Mouse (Mus musculus): ENCODE data around the gene Pla2g10.
"Not testable (repeated sequence)": the region's sequence is repeated elsewhere in the genome, so short reads cannot be mapped to it uniquely, and the experiment has no call there.

Pla2g10 gene

DNA sequence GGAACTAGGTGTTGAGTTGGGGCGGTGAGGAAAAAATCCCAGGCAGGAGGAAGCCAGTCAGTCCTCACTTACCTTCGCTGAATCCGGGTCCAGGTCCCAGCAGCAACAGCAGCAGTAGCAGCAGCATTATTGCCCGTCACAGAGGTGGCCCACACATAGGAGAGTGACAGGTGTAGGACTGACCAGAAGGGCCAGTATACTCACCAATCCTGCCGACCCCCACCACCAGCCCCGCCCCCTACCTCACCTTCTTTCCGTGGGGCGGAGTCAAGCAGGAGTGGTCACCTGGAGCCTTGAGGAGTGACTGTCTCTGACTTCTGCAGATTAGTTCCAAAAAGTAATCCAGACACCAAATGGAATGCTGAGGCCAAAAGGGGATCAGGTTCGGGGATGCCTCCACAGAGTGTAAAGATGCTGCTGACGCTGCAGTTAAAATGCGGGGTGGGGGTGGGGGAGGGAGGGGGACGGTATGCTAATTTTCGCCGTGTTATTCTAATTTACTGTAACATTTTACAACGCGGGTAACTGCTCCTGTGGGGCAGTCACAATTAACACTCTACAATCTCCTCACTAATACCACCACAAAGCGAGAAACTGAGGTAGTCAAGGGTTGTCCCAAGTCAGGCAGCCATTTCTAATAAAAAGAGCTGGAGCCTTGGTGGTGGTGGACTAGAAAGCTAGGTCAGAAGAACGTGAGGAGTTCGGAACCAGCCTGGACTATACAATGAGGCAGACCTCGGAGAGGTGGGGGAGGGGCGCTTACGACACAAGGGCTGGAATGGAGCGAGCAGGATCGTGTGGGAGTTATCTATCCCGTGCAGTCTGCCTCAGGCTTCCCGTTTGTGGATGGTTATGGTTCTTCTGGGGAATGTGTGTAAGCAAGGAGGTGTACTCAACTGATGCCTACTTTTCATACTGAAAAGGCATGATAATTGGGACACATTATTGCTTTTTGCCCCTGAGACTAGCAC, at the start of gene Pla2g10:
Pla2g10 (minus strand) TSS at position 699 of the 971 bp plus-strand sequence.
- DNase-seq (ENCODE audit: extremely low read depth, insufficient read length, low spot score) = no peak

DNA sequence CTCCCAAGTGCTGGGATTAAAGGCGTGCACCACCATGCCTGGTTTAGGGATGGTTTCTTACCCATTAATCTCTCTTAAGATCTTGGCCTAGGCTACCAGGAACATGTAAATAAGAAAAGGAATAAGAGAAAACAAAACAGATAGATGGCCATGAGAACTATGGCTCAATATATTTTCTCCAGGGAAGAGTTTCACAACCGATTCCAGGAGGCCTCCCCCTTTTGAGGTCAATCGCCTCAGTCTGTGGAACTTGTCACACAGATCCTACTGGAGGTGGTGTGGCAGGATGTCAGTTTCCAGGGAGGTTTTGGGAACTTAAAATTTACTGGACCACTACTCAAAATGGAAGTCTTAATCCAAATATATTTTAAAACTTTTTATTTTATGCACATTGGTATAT, 43.9 kb upstream of the Pla2g10 start:
- DNase-seq (ENCODE audit: extremely low read depth, insufficient read length, low spot score) = not testable (repeated sequence)

DNA sequence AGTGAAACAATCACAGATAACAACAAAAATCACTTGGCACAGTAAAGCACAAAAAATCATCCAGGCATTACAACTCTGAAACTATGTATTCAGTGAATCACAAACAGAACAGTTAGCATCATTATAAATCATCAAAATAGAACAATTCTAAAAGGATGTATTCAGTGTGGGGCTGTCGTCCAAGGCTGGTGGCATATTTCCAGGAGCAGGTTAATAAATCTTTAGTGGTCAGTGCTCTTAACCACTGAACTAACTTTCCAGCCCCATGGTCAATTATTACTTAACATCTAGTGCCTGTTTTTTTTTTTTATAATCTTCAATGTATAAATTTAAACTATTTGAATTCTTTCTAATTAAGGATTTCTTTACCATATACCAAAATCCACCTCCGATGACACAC, 43.2 kb upstream of the Pla2g10 start:
- not testable (repeated sequence) for DNase-seq (ENCODE audit: extremely low read depth, insufficient read length, low spot score)

DNA sequence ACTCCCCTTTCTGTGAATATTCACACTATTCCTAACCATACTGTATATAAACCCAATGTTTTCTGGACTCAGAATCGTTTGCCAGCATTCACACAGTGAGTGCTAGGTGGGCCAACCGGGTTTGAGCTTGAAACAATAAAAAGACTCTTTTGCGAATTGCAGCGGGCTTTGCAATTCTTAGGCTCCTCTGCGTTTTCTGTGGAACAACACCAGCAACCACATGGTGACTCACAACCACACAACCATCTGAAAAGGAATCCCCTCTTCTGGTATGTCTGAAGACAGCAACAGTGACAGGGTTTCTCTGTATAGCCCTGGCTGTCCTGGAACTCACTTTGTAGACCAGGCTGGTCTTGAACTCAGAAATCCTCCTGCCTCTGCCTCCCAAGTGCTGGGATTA, 41.3 kb upstream of the Pla2g10 start:
- DNase-seq (ENCODE audit: extremely low read depth, insufficient read length, low spot score) = peak; percentile 72

DNA sequence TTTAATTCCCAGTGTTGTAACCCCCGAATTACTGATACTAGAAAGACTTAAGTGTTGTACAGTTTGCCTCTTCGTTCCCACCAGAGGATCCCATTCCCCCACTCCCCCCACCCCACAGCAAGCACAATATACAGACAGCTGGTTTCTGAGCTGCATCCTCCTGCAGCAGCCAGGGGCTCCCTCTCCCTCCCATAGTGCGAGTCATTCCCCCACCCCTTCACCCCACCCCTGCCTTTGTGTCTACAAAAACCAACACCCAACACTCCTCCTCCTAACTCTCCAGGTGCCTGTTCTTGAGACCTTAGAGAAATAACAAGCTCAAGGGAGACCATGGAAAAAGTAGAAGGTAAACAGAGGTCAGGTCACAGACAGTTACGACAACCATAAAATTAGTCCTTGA, 40.8 kb upstream of the Pla2g10 start:
- not testable (repeated sequence) for DNase-seq (ENCODE audit: extremely low read depth, insufficient read length, low spot score)

DNA sequence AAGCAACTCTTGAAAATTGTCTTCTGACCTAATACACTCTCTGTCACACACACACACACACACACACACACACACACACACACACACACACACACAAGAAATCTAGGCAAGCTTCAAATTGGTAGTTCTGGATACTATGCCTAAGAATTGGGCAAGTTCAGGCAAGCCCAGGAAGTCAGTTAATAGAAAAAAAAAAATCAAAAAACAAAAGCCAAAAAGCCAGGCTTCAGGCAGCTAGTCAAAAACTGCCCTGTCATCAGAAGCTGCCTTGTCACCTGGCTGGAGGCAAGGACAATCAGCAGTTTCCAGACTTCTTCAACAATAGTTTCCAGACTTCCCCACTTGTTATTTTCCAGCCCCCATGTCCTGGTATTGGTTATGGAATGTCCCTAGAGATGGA, 35.6 kb upstream of the Pla2g10 start:
- peak; percentile 36 for DNase-seq (ENCODE audit: extremely low read depth, insufficient read length, low spot score)

DNA sequence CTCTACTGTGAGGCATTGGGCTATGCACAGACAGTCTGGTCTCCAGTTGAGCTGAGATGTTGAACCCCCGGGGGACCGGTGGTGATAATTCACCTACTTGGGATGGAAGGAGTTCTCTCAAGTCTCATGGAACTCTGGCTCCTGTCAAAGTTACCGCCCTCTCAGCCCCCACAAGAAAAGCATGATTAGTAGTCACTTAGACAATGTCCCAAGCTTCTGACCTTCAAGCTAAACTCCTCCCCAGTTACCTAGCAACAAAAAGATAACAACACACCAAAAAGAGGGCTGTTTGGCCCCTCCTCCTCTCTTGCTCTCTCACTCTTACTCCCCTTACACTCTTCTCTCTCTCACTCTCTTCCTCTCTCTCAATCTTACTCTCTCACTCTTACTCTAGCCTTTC, 33.7 kb upstream of the Pla2g10 start:
- DNase-seq (ENCODE audit: extremely low read depth, insufficient read length, low spot score) = no peak

DNA sequence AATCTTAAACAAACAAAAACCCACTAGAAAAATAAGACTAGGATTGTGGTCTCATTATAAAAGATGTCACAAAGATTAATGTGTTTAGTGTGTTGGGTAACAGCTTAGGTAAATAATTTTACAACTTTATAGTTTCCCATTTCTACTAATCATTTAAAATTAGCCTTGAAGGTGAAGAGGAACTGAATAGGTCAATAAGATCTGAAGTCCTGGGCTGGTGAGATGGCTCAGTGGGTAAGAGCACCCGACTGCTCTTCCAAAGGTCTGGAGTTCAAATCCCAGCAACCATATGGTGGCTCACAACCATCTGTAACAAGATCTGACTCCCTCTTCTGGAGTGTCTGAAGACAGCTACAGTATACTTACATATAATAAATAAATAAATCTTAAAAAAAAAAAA, 32.0 kb upstream of the Pla2g10 start:
- DNase-seq (ENCODE audit: extremely low read depth, insufficient read length, low spot score) = not testable (repeated sequence)

DNA sequence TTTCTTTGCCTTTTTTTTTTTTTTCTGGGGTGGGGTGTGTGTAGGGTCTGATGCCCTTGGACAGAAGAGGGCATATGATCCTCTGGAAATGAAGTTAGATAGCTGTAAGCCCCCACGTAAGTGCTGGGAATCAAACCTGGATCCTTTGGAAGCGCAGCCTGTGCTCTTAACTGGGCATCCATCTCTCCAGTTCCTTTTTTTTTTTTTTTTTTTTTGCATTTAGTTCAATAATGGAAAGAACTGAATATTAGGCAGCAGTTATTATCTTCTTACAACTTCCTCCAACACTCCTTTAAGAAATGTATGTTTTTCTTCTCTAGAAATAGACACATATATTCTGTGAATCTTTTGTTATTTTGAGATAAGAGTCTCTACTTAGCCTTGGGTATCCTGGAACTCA, 27.0 kb upstream of the Pla2g10 start:
- no peak for DNase-seq (ENCODE audit: extremely low read depth, insufficient read length, low spot score)

DNA sequence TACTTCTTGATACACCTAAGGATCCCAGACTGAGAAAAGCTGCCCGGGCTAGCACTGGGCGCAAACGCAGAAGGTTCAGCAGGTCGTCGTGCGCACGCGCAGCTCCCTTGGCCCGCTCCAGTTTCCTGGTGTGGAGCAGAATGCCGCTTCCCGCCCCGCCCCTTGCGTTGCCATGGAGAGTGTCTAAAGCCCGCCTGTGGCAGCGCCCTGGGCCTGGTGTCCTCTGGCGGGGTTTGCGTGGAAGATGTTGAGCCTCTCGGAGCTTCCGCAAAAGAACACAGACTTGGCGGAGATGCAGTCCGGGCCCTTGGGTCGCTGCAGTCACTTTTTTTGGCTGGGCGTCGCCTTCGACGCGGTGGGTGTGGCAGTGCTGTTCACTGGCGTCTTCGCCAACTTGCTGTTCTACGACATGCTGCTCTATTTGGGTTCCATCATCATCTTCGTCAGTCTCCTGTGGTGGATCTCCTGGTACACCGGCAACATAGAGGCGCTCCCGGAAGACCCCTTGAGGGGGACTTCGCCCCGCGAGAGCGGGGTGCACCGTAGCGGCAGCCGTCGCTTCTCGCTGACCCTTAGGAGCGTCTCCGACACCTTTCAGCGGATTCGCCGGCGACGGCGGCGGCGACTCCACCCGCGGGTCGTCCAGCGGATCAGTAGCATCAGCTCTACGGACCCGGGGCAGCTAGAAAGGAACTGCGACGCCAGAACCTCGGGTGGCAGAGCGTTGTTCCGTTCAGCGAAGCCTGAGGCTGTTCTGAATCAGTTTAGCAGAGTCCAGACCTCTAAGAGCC, 23.8 kb upstream of the Pla2g10 start:
- peak; percentile 21 for DNase-seq (ENCODE audit: extremely low read depth, insufficient read length, low spot score)

DNA sequence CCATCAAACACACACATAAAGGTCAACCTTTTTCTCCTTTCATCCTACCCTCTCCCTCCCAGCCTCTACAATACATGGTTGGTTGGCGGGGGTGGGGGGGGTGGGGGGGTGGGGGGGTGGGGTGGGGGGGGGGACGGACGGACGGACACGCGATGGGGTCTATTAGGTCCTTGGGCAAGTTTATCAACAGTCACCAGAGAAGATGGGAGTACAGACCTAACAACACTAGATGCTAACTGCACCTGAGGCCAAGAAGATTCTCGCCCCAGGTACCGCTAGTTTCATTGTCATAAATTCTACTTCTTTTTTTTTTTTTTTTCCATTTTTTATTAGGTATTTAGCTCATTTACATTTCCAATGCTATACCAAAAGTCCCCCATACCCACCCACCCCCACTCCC, 23.2 kb upstream of the Pla2g10 start:
- DNase-seq (ENCODE audit: extremely low read depth, insufficient read length, low spot score) = no peak

DNA sequence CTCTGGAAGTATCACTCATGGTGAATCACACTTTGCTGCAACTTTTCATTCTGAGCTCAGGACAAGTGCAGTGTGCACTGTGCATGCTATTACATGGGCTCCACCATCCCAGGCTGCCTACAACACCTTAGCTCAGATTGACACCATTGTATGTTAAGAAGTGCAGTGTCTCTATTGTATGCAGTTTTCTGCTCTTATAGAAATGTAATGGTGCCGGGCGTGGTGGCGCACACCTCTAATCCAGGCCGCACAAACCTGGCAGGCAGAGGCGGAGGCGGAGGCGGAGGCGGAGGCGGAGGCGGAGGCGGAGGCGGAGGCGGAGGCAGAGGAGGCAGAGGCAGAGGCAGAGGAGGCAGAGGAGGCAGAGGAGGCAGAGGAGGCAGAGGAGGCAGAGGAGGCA, 19.8 kb upstream of the Pla2g10 start:
- no peak for DNase-seq (ENCODE audit: extremely low read depth, insufficient read length, low spot score)

DNA sequence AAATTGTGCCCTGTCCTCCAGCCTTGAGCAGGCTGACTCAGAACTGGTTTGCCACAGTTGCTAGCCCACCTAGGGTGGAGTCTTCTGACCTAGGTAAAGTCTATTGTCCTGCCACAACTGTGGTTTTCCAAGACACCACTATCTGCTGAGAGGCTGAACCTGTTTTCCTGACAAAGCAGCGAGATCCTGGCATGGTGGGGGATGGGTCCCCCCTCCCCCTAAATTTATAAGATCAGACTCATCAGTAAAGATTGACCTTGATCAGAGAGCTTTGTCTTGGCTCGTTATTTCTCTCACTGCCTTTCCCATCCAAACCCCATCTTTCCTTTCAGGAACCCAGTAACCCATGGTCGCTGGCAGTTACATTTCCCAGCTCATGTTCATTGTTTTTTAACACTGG, 19.2 kb upstream of the Pla2g10 start:
- no peak for DNase-seq (ENCODE audit: extremely low read depth, insufficient read length, low spot score)

DNA sequence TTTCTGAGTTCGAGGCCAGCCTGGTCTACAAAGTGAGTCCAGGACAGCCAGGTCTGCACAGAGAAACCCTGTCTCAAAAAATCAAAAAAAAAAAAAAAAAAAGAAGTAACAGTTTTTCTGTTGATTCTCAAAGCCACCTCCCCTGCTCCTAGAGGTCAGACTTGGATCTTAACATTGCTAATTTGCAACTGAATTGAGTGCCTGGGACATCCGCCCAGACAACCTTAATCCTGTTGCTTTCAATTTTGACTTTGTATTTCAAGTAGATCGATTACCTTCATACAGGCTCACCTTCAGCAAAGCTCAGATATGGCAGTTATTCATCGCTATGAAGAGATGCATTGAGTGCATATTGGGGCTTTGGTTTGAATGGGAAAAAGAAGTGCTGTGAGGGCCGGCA, 18.5 kb upstream of the Pla2g10 start:
- DNase-seq (ENCODE audit: extremely low read depth, insufficient read length, low spot score) = no peak

DNA sequence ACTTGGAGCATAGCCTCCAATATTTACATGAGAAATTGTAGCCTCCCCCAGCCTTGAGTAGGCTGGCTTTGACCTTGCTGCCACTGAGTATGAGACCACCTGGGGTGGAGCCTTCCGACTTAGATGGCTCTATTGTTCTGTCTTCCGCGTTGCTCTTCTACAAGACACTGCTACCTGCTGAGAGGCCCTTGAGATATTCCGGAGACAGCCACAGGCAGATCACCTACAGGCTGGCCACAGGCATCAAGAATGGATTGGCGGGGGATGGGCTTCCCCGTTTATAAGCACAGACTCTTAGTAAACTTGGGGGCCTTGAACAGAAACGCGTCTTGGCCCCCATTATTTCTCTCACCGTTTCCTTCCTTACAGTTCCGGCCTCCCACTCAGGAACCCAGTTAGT, 18.0 kb upstream of the Pla2g10 start:
- DNase-seq (ENCODE audit: extremely low read depth, insufficient read length, low spot score) = not testable (repeated sequence)

DNA sequence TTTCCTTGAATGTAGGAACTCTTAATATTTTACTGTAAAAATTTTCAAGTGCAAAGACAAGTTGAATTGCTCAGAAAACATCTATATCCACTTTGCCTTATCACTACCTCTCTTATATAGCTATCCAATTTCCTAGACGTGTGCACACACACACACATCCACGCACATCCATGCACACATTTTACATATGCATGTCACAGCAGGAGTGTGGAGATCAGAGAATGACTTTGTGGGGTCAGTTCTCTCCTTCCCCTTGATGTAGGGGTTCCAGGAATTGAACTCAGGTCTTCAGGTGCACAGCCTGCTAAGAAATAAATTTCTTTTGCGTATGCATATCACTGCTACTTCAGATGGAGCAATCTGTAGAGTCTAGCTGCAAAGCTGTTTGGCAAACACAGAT, 17.3 kb upstream of the Pla2g10 start:
- DNase-seq (ENCODE audit: extremely low read depth, insufficient read length, low spot score) = no peak

DNA sequence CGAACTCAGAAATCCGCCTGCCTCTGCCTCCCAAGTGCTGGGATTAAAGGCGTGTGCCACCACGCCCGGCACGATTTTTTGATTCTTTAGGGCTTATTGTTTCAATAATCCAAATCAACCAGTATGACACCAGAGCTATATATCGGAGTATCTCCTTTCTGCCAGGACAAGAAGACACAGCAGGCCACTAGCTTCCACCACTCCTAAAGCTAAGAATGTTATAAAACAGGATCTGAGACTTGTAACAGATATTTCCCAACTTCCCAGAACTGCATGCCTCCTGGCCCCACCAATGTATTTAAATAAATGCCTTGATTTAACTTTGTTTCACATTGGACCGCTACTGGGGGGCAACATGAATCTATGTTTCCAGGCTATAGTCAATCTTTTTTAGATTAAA, 16.9 kb upstream of the Pla2g10 start:
- DNase-seq (ENCODE audit: extremely low read depth, insufficient read length, low spot score) = no peak

DNA sequence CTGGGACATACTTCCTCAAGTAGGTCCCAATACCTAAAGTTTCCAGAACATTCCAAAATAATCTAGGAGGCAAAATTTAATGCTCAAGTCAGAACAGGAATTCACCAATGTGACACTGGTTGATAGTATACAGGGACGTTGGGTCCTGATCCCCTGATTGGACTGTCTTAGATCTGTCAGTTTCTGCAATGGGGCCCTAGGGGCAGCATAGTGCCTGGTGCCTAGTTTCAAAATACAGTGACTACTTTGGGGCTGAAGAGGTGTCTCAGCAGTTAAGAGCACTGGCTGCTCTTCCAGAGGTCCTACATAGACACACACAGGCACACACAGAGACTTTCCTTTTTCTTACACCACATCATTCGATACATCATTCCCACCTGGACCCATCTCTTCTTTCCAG, 10.1 kb upstream of the Pla2g10 start:
- DNase-seq (ENCODE audit: extremely low read depth, insufficient read length, low spot score) = no peak

DNA sequence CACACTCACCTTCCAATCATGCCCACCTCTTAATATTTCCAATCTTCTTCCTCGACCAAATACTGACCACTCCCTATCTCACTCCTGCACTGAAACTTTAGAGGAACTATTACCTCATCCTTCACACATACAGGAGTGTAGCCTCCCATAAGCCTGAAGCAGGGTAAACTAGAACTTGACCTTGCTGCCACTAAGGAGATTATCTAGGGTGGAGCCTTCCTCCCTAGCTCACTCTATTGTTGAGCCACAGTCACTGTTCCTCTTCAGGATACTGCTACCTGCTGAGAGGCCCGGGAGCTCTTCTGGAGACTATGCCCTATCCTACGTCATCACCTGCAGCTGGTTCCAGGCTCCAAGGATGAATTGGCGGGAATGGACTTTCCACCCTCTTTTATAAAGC, 8.3 kb upstream of the Pla2g10 start:
- DNase-seq (ENCODE audit: extremely low read depth, insufficient read length, low spot score) = not testable (repeated sequence)

DNA sequence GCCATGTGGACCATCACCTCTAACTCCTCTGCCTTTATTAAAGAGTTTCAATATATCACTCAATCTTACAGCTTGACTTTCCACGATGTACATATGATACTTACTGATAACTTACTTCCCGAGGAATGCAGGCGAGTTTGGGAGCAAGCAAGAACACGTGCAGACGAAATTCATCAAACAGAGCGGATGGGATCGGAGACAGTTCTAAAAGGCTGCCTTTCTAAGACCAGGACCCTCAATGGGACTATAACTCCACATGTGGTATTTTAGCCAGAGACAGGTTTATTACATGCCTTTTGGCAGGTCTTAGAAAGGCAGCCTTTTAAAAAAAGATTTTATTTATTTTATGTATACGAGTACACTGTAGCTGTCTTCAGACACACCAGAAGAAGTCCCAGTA, 5.2 kb upstream of the Pla2g10 start:
- no peak for DNase-seq (ENCODE audit: extremely low read depth, insufficient read length, low spot score)

DNA sequence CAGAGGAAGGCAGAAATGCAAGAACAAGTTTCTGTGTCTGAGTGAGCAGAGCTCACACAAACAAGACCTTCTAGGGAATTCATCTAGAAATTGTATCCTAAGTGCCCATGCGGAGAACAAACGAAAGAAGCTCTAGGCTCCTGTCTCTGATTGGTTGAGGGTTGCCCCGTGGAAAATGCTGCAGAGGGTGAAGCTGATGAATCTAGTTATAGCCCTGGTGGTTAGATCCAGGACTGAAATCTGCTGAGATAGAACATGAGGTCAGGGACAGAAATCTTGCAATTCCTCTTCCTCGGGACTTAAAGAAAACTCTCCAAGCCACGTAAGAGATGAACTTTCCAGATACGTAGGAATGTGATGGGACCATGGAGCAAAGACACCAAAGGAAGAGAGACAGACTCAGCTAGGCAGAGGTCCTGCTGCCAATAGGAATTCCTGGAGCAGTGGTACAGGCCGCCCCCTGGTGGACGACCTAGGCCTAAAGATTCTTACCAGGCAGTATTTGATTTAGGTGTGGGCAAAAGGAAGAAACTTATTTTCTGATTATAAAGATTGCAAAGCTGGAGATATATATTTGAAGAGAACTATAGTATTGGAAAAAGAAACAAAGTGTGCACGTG, 2.8 kb upstream of the Pla2g10 start:
- DNase-seq (ENCODE audit: extremely low read depth, insufficient read length, low spot score) = peak; percentile 46
